Mouse (Mus musculus): ENCODE measurements around the gene Phykpl. TPM values are rescaled to one million over a fixed set of nuclear protein-coding genes. Genes with fewer than 3 reads are reported as not detected.

The Phykpl gene
- polyA plus RNA-seq, 1 experiment from 2014 or later = 16.1 TPM

- 0 out of 4 replicates have a peak overlapping the region, but pooled peaks have one; percentile 16 to 22 for H3K27ac ChIP-seq (replicated peaks in 1 of 2; ENCODE audit: control insufficient read depth in 1 of 2, insufficient read depth in 1 of 2, low read depth in 2 of 2, low read length in 2 of 2)
- H3K4me2 ChIP-seq (ENCODE audit: low read length) = peak overlapping the region; percentile 93
- 49% methylated on average over 8 of the region's 8 CpGs for WGBS
- H3K4me3 ChIP-seq (ENCODE audit: control insufficient read depth in 1 of 2, insufficient read depth in 1 of 2, low read depth in 1 of 2, low read length in 2 of 2) = peak overlapping the region; percentile 88 to 89
- ATAC-seq (ENCODE audit: insufficient number of reproducible peaks, insufficient read depth, low FRiP score, low read depth) = no peak
- H3K36me3 ChIP-seq (ENCODE audit: control insufficient read depth, insufficient read depth, low read length) = peaks cover 22% of the 10 kb centered on the region
- peak overlapping the region; percentile 53; the same call in 1 of the 2 replicates for H3K9ac ChIP-seq (ENCODE audit: low read length)
- H3K9me3 ChIP-seq (ENCODE audit: control insufficient read depth, low read length) = no peaks in the 10 kb centered on the region
- no peaks in the 10 kb centered on the region for H3K27me3 ChIP-seq (ENCODE audit: control insufficient read depth, insufficient read depth, low read length)
- H3K4me1 ChIP-seq (ENCODE audit: control insufficient read depth in 2 of 2, insufficient read depth in 2 of 2, low read length in 2 of 2) = peaks cover 9 to 19% of the 10 kb centered on the region in 2 experiments; a peak in 3 of 4 replicates
These were observed 34.4 kb downstream of the Phykpl start for GRCm38 (mm10) chr11:51618894-51619408.

GRCm38 (mm10) chr11:51619409-51620060 lies 35.0 kb downstream of the Phykpl start, which contains the start of gene Nhp2:
Gene Nhp2 (plus strand): TSS chr11:51619735.
- no peaks in the 10 kb centered on the region for H3K9me3 ChIP-seq (ENCODE audit: control insufficient read depth, low read length)
- peaks cover 27% of the 10 kb centered on the region for H3K36me3 ChIP-seq (ENCODE audit: control insufficient read depth, insufficient read depth, low read length)
- H3K4me3 ChIP-seq (ENCODE audit: control insufficient read depth in 1 of 2, insufficient read depth in 1 of 2, low read depth in 1 of 2, low read length in 2 of 2) = peak within 1 kb of the TSS; percentile 88 to 89
- H3K27me3 ChIP-seq (ENCODE audit: control insufficient read depth, insufficient read depth, low read length) = no peaks in the 10 kb centered on the region
- peak within 1 kb of the TSS; percentile 93 for H3K4me2 ChIP-seq (ENCODE audit: low read length)
- H3K4me1 ChIP-seq (ENCODE audit: control insufficient read depth in 2 of 2, insufficient read depth in 2 of 2, low read length in 2 of 2) = peaks cover 9 to 19% of the 10 kb centered on the region in 2 experiments; a peak in 3 of 4 replicates
- WGBS = under 1% methylated on average over 51 of the region's 51 CpGs
- peak within 1 kb of the TSS; percentile 83 for H3K9ac ChIP-seq (ENCODE audit: low read length)
- peak within 1 kb of the TSS; percentile 32 to 50 for H3K27ac ChIP-seq (replicated peaks in 1 of 2; ENCODE audit: control insufficient read depth in 1 of 2, insufficient read depth in 1 of 2, low read depth in 2 of 2, low read length in 2 of 2)
- ATAC-seq (ENCODE audit: insufficient number of reproducible peaks, insufficient read depth, low FRiP score, low read depth) = peak; percentile 88

GRCm38 (mm10) chr11:51620084-51620483 lies 35.5 kb downstream of the Phykpl start:
- ATAC-seq (ENCODE audit: insufficient number of reproducible peaks, insufficient read depth, low FRiP score, low read depth) = no peak
- under 1% methylated on average over 11 of the region's 11 CpGs for WGBS
- Histone ChIP-seq H3K27ac (replicated peaks in 1 of 2; ENCODE audit: control insufficient read depth in 1 of 2, insufficient read depth in 1 of 2, low read depth in 2 of 2, low read length in 2 of 2) (peak overlapping the region; percentile 32 to 50), H3K4me2 (ENCODE audit: low read length) (peak overlapping the region; percentile 93), H3K27me3 (ENCODE audit: control insufficient read depth, insufficient read depth, low read length) (no peaks in the 10 kb centered on the region), H3K9ac (ENCODE audit: low read length) (peak overlapping the region; percentile 83), H3K4me1 (ENCODE audit: control insufficient read depth in 2 of 2, insufficient read depth in 2 of 2, low read length in 2 of 2) (peaks cover 6 to 15% of the 10 kb centered on the region in 2 experiments; a peak in 3 of 4 replicates), H3K36me3 (ENCODE audit: control insufficient read depth, insufficient read depth, low read length) (peaks cover 33% of the 10 kb centered on the region), H3K9me3 (ENCODE audit: control insufficient read depth, low read length) (no peaks in the 10 kb centered on the region), H3K4me3 (ENCODE audit: control insufficient read depth in 1 of 2, insufficient read depth in 1 of 2, low read depth in 1 of 2, low read length in 2 of 2) (peak overlapping the region; percentile 88 to 89)

- no peak overlapping the region for H3K4me2 ChIP-seq (ENCODE audit: low read length)
- no peak for ATAC-seq (ENCODE audit: insufficient number of reproducible peaks, insufficient read depth, low FRiP score, low read depth)
- peaks cover 49% of the 10 kb centered on the region for H3K36me3 ChIP-seq (ENCODE audit: control insufficient read depth, insufficient read depth, low read length)
- H3K9me3 ChIP-seq (ENCODE audit: control insufficient read depth, low read length) = no peaks in the 10 kb centered on the region
- no peak overlapping the region for H3K9ac ChIP-seq (ENCODE audit: low read length)
- H3K27ac ChIP-seq (replicated peaks in 1 of 2; ENCODE audit: control insufficient read depth in 1 of 2, insufficient read depth in 1 of 2, low read depth in 2 of 2, low read length in 2 of 2) = no peak overlapping the region
- WGBS = 97% methylated on average over 2 of the region's 2 CpGs
- H3K4me3 ChIP-seq (ENCODE audit: control insufficient read depth in 1 of 2, insufficient read depth in 1 of 2, low read depth in 1 of 2, low read length in 2 of 2) = no peak overlapping the region
- peaks cover 2 to 9% of the 10 kb centered on the region in 2 experiments; a peak in 3 of 4 replicates for H3K4me1 ChIP-seq (ENCODE audit: control insufficient read depth in 2 of 2, insufficient read depth in 2 of 2, low read length in 2 of 2)
- no peaks in the 10 kb centered on the region for H3K27me3 ChIP-seq (ENCODE audit: control insufficient read depth, insufficient read depth, low read length)
These were observed 37.2 kb downstream of the Phykpl start for GRCm38 (mm10) chr11:51621776-51622175.

GRCm38 (mm10) chr11:51622971-51623491 lies 38.5 kb downstream of the Phykpl start:
- no peak overlapping the region for H3K9ac ChIP-seq (ENCODE audit: low read length)
- 82% methylated on average over 7 of the region's 7 CpGs for WGBS
- H3K9me3 ChIP-seq (ENCODE audit: control insufficient read depth, low read length) = no peaks in the 10 kb centered on the region
- peaks cover 62% of the 10 kb centered on the region for H3K36me3 ChIP-seq (ENCODE audit: control insufficient read depth, insufficient read depth, low read length)
- no peak overlapping the region for H3K4me2 ChIP-seq (ENCODE audit: low read length)
- no peaks in the 10 kb centered on the region for H3K27me3 ChIP-seq (ENCODE audit: control insufficient read depth, insufficient read depth, low read length)
- H3K27ac ChIP-seq (replicated peaks in 1 of 2; ENCODE audit: control insufficient read depth in 1 of 2, insufficient read depth in 1 of 2, low read depth in 2 of 2, low read length in 2 of 2) = no peak overlapping the region
- peaks cover 2 to 9% of the 10 kb centered on the region in 2 experiments; a peak in 3 of 4 replicates for H3K4me1 ChIP-seq (ENCODE audit: control insufficient read depth in 2 of 2, insufficient read depth in 2 of 2, low read length in 2 of 2)
- no peak for ATAC-seq (ENCODE audit: insufficient number of reproducible peaks, insufficient read depth, low FRiP score, low read depth)
- no peak overlapping the region for H3K4me3 ChIP-seq (ENCODE audit: control insufficient read depth in 1 of 2, insufficient read depth in 1 of 2, low read depth in 1 of 2, low read length in 2 of 2)

GRCm38 (mm10) chr11:51625187-51625820 lies 40.7 kb downstream of the Phykpl start:
- no peak overlapping the region for H3K4me2 ChIP-seq (ENCODE audit: low read length)
- H3K4me1 ChIP-seq (ENCODE audit: control insufficient read depth in 2 of 2, insufficient read depth in 2 of 2, low read length in 2 of 2) = peaks cover 0 to 5% of the 10 kb centered on the region in 2 experiments; a peak in 2 of 4 replicates
- WGBS = 65% methylated on average over 5 of the region's 5 CpGs
- H3K9me3 ChIP-seq (ENCODE audit: control insufficient read depth, low read length) = no peaks in the 10 kb centered on the region
- H3K36me3 ChIP-seq (ENCODE audit: control insufficient read depth, insufficient read depth, low read length) = peaks cover 76% of the 10 kb centered on the region
- no peak overlapping the region for H3K27ac ChIP-seq (replicated peaks in 1 of 2; ENCODE audit: control insufficient read depth in 1 of 2, insufficient read depth in 1 of 2, low read depth in 2 of 2, low read length in 2 of 2)
- H3K4me3 ChIP-seq (ENCODE audit: control insufficient read depth in 1 of 2, insufficient read depth in 1 of 2, low read depth in 1 of 2, low read length in 2 of 2) = no peak overlapping the region
- no peak for ATAC-seq (ENCODE audit: insufficient number of reproducible peaks, insufficient read depth, low FRiP score, low read depth)
- H3K27me3 ChIP-seq (ENCODE audit: control insufficient read depth, insufficient read depth, low read length) = no peaks in the 10 kb centered on the region
- no peak overlapping the region for H3K9ac ChIP-seq (ENCODE audit: low read length)

GRCm38 (mm10) chr11:51627425-51627824 lies 42.9 kb downstream of the Phykpl start:
- no peak for ATAC-seq (ENCODE audit: insufficient number of reproducible peaks, insufficient read depth, low FRiP score, low read depth)
- WGBS = 93% methylated on average over 9 of the region's 9 CpGs
- Histone ChIP-seq H3K4me1 (ENCODE audit: control insufficient read depth in 2 of 2, insufficient read depth in 2 of 2, low read length in 2 of 2) (no peaks in the 10 kb centered on the region), H3K4me2 (ENCODE audit: low read length) (no peak overlapping the region), H3K4me3 (ENCODE audit: control insufficient read depth in 1 of 2, insufficient read depth in 1 of 2, low read depth in 1 of 2, low read length in 2 of 2) (no peak overlapping the region), H3K9me3 (ENCODE audit: control insufficient read depth, low read length) (no peaks in the 10 kb centered on the region), H3K9ac (ENCODE audit: low read length) (no peak overlapping the region), H3K36me3 (ENCODE audit: control insufficient read depth, insufficient read depth, low read length) (peaks cover 70% of the 10 kb centered on the region), H3K27me3 (ENCODE audit: control insufficient read depth, insufficient read depth, low read length) (no peaks in the 10 kb centered on the region), H3K27ac (replicated peaks in 1 of 2; ENCODE audit: control insufficient read depth in 1 of 2, insufficient read depth in 1 of 2, low read depth in 2 of 2, low read length in 2 of 2) (no peak overlapping the region)
